Mouse (Mus musculus) ES-E14 (cell line): ENCODE data around the gene Nrsn1. TPM values are rescaled to one million over a fixed set of nuclear protein-coding genes. Genes with fewer than 3 reads are reported as not detected.
"Not testable (repeated sequence)": the region's sequence is repeated elsewhere in the genome, so short reads cannot be mapped to it uniquely, and the experiment has no call there.

ENCODE experiments used
- DNase-seq: peaks from one replicate; pipeline ENCODE4 v3.0.0-alpha.2; 2013; ENCODE audit warnings: low read depth, low spot score
- H3K27ac ChIP-seq: 2 replicates; pipeline ENCODE4 v1.5.1; 2012; ENCODE audit warnings: low read depth, mild to moderate bottlenecking, low read length, moderate library complexity, mixed read lengths; ENCODE audit not compliant: poor library complexity, insufficient read depth, severe bottlenecking
- H3K36me3 ChIP-seq: 2 replicates; pipeline ENCODE4 v1.6.1; 2012; ENCODE audit warnings: mild to moderate bottlenecking, low read length, moderate library complexity, mixed read lengths; ENCODE audit not compliant: control insufficient read depth, poor library complexity, insufficient read depth, severe bottlenecking
- H3K4me1 ChIP-seq, 2 experiments: fragments of 150-350 bp in 1 of 2; sonication (generic) in 1 of 2; 2 replicates each; pipeline ENCODE4 v1.6.1; 2012; ENCODE audit warnings: low read length in 2 of 2, mild to moderate bottlenecking in 1 of 2, mixed read lengths in 1 of 2; ENCODE audit not compliant: control insufficient read depth in 2 of 2, insufficient read depth in 2 of 2, poor library complexity in 1 of 2
- H3K4me3 ChIP-seq, 2 experiments: fragments of 150-350 bp in 1 of 2; sonication (generic) in 1 of 2; 2 replicates each; pipeline ENCODE4 v1.5.1; 2012; ENCODE audit warnings: low read length in 2 of 2, low read depth in 1 of 2, mild to moderate bottlenecking in 1 of 2, mixed read lengths in 1 of 2; ENCODE audit not compliant: insufficient read depth in 1 of 2, poor library complexity in 1 of 2, severe bottlenecking in 1 of 2
- H3K9ac ChIP-seq: 2 replicates; pipeline ENCODE4 v1.6.1; 2012; ENCODE audit warnings: low read depth, mild to moderate bottlenecking, low read length, mixed read lengths; ENCODE audit not compliant: poor library complexity, insufficient read depth, severe bottlenecking
- H3K9me3 ChIP-seq: fragments of 150-350 bp; sonication (generic); 2 replicates; pipeline ENCODE4 v1.6.1; 2012; ENCODE audit warnings: low read depth, mild to moderate bottlenecking, low read length; ENCODE audit not compliant: control insufficient read depth, insufficient read depth
- CHD2 ChIP-seq: IDR thresholded peaks from 2 replicates; pipeline ENCODE4 v1.6.1; 2014; ENCODE audit warnings: mild to moderate bottlenecking, low read depth, low read length, inconsistent platforms
- HCFC1 ChIP-seq: IDR thresholded peaks from 2 replicates; pipeline ENCODE4 v1.6.1; 2012; ENCODE audit warnings: low read length, inconsistent platforms, borderline replicate concordance; ENCODE audit not compliant: insufficient read depth
- MAFK ChIP-seq: IDR thresholded peaks from 2 replicates; pipeline ENCODE4 v1.6.1; 2014; ENCODE audit warnings: mild to moderate bottlenecking, low read depth, low read length, inconsistent platforms; ENCODE audit not compliant: insufficient read depth
- ZC3H11A ChIP-seq: IDR thresholded peaks from 2 replicates; pipeline ENCODE4 v1.6.1; 2012; ENCODE audit warnings: low read depth, mild to moderate bottlenecking, inconsistent platforms, low read length, borderline replicate concordance
- ZNF384 ChIP-seq: IDR thresholded peaks from 2 replicates; pipeline ENCODE4 v1.6.1; 2012; ENCODE audit warnings: low read depth, low read length, inconsistent platforms
- in situ Hi-C, 2 experiments: fragments of 600-800 bp; cut with MboI; formaldehyde crosslinking; loops; one replicate each; pipeline ENCODE4 v1.15.1; 2025; ENCODE audit warnings: low sequenced_read_pairs in 2 of 2, inconsistent platforms in 1 of 2; ENCODE audit not compliant: unreplicated experiment in 2 of 2
- total RNA-seq: library from RNA; depleted of rRNA; stranded (reverse); fragments of 300-350 nt; gene quantifications from 2 replicates; pipeline ENCODE4 v1.2.3, GENCODE M21; 2012; rRNA removed

Nrsn1 gene
- total RNA-seq = 0.71 and 1.4 TPM in 2 replicates

DNA sequence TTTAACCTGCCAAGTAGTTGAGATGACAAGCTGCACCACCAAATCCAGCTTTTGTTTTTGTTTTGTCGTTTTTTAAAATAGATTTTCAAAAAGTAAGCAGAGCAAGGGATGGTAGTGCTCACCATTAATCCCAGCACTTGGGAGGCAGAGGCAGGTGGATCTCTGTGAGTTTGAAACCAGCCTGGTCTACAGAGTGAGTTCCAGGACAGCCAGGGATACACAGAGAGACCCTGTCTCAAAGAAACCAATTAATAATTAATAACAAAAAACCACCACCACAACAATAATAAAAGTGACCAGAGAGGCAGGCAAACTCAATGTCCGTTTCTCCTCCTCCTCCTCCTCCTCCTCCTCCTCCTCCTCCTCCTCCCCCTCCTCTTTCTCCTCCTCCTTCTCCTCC, at the start of gene Nrsn1:
Nrsn1 (minus strand) TSS at position 101 of the 400 bp plus-strand sequence.
- H3K9ac ChIP-seq = peak within 1 kb of the TSS; percentile 7; the same call in 1 of the 2 replicates
- H3K4me1 ChIP-seq, H3K36me3 ChIP-seq, H3K27ac ChIP-seq, DNase-seq, H3K9me3 ChIP-seq, in situ Hi-C loops: not testable (repeated sequence)
- peak within 1 kb of the TSS; percentile 29 to 60 for H3K4me3 ChIP-seq

- Histone ChIP-seq H3K4me3 (no peak overlapping the region), H3K36me3 (no peaks in the 10 kb centered on the region), H3K9ac (no peak overlapping the region), H3K9me3 (no peaks in the 10 kb centered on the region), H3K27ac (no peak overlapping the region), H3K4me1 (no peaks in the 10 kb centered on the region)
- no peak for TF ChIP-seq MAFK
- no peak for TF ChIP-seq ZNF384
- TF ChIP-seq ZC3H11A = no peak
- TF ChIP-seq HCFC1 = no peak
- no peak for TF ChIP-seq CHD2
- no peak for DNase-seq
- in situ Hi-C loops = no loop called here
These were observed 41.8 kb upstream of the Nrsn1 start for GRCm38 (mm10) chr13:25312059-25312458.

GRCm38 (mm10) chr13:25310068-25310467, 39.8 kb upstream of the Nrsn1 start:
- TF ChIP-seq CHD2 (no peak), ZNF384 (no peak), ZC3H11A (no peak), MAFK (no peak), HCFC1 (no peak)
- Histone ChIP-seq H3K27ac (no peak overlapping the region), H3K9ac (no peak overlapping the region), H3K4me3 (no peak overlapping the region), H3K9me3 (no peaks in the 10 kb centered on the region), H3K36me3 (no peaks in the 10 kb centered on the region), H3K4me1 (no peaks in the 10 kb centered on the region)
- DNase-seq = no peak
- in situ Hi-C loops = no loop called here

GRCm38 (mm10) chr13:25288736-25289135, 18.4 kb upstream of the Nrsn1 start:
- no peak overlapping the region for H3K9ac ChIP-seq
- H3K9me3 ChIP-seq = no peaks in the 10 kb centered on the region
- DNase-seq = no peak
- in situ Hi-C loops = no loop called here
- H3K36me3 ChIP-seq = no peaks in the 10 kb centered on the region
- H3K4me3 ChIP-seq = no peak overlapping the region
- TF ChIP-seq MAFK (no peak), HCFC1 (no peak), CHD2 (no peak), ZNF384 (no peak), ZC3H11A (no peak)
- no peak overlapping the region for H3K27ac ChIP-seq
- no peaks in the 10 kb centered on the region for H3K4me1 ChIP-seq

DNA sequence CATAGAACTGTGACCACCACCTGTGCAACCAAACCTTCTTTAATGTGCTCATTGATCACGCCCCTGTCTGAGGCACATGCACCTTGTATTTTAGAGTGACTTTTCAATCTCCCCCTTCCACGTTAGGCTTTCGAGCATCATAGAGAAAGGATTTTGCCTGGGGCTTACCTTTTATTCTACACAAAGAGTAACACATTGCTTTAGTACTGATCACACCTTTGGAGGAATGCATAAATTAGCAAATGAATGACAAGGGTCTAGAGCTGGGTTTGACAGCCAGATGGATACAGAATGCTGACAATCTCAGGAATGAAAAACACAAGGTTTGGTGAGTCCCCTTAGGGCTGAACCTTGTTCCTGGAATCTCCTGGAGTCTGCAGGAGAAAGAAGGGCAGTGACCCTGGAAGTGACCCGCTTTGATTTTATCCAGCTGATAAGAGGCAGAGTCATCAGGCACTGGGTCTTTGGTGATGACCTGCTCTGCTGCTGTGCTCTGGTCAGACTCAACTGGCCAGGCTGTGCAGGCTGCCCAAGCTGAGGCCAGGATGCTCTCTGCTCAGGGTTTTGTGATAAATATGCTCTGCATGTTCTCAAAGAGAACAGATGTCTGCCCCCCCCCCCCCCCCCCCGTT, 4.7 kb upstream of the Nrsn1 start:
- no peaks in the 10 kb centered on the region for H3K9me3 ChIP-seq
- peak; percentile 47 for DNase-seq
- TF ChIP-seq ZC3H11A (no peak), MAFK (no peak), CHD2 (no peak), HCFC1 (no peak), ZNF384 (no peak)
- peak overlapping the region; percentile 47; the same call in 1 of the 2 replicates for H3K27ac ChIP-seq
- peaks cover 0 to 2% of the 10 kb centered on the region in 2 experiments; a peak in 1 of 4 replicates for H3K4me1 ChIP-seq
- no peaks in the 10 kb centered on the region for H3K36me3 ChIP-seq
- no peak overlapping the region for H3K4me3 ChIP-seq
- in situ Hi-C loops = no loop called here
- H3K9ac ChIP-seq = no peak overlapping the region
